Mouse (Mus musculus): ENCODE results near the gene AU018091.

GRCm38 (mm10) chr7:3216331-3216730 is 47.3 kb upstream of the AU018091 start:
- TF ChIP-seq POLR2A (IDR thresholded peaks at IDR 0.05; ENCODE audit: extremely low read depth, insufficient read depth, low read length) (no peak), CTCF (IDR thresholded peaks at IDR 0.05; ENCODE audit: extremely low read depth, insufficient read depth, low read length) (no peak)

Data from cortical plate, adult 2 months (tissue).